Mouse (Mus musculus): ENCODE measurements at regions not wholly inside any gene's neighbourhood (a gene's known extent, or its start where the extent isn't known, plus 50 kb on each side); places are given as distances from the start of the nearest gene placed in this dataset.

DNA sequence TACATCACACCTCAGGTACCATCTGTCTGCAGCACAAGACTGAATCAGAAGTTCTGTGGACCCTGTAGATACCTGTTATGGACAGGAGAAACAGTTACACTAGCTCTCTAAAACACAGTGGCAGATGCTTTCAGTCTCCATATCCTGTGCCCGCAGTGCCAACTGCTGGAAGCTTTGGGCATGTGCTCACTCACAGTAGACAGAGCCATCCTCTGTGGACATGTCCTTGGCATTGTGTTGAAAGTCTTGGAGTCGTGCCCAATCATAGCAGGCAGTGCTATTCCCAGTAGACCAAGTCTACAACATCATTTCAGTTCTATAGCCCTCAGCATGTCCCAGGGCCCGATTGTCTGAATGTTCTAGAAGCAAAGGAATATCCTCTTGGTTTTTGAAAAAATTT is 1968.2 kb upstream of the 5930422O12Rik start:
- Histone ChIP-seq H3K4me3 (replicated peaks; ENCODE audit: low read length) (no peak overlapping the region), H3K36me3 (replicated peaks; ENCODE audit: control insufficient read depth, insufficient read depth) (no peaks in the 10 kb centered on the region), H3K9ac (no peak overlapping the region), H3K9me3 (ENCODE audit: control insufficient read depth, low read length) (no peaks in the 10 kb centered on the region), H3K4me1 (replicated peaks; ENCODE audit: control insufficient read depth, insufficient read depth, low read length) (no peaks in the 10 kb centered on the region), H3K4me2 (replicated peaks) (no peak overlapping the region), H3K27ac (no peak overlapping the region), H3K27me3 (ENCODE audit: control insufficient read depth, insufficient read depth, low read length) (no peaks in the 10 kb centered on the region)
- ATAC-seq (ENCODE audit: low FRiP score), result peak; percentile 43; the same call in 1 of the 2 replicates
- 70% methylated on average over 3 of the region's 3 CpGs for WGBS
- DNase-seq (ENCODE audit: low spot score), result peak; percentile 43
